Mouse (Mus musculus): Measurements from ENCODE around the gene Lrrc26. TPM values are rescaled to one million over a fixed set of nuclear protein-coding genes. Genes with fewer than 3 reads are reported as not detected.

Gene Lrrc26
- total and polyA plus RNA-seq, 2 experiments from 2014 or later: 0.20 to 1.0 TPM

GRCm38 (mm10) chr2:25264851-25265250 is 24.9 kb upstream of the Lrrc26 start:
- Histone ChIP-seq H3K4me3 (ENCODE audit: low read length) (peak overlapping the region; percentile 60), H3K27ac (peak overlapping the region; percentile 81; the same call in 1 of the 2 replicates), H3K36me3 (ENCODE audit: insufficient read depth, low read length) (peaks cover 13% of the 10 kb centered on the region; the same call in 1 of the 2 replicates), H3K4me2 (ENCODE audit: low read depth, low read length) (peak overlapping the region; percentile 76), H3K27me3 (ENCODE audit: insufficient read depth, low read length) (no peaks in the 10 kb centered on the region), H3K4me1 (ENCODE audit: insufficient read depth, low read length) (peaks cover 44% of the 10 kb centered on the region), H3K9ac (replicated peaks; ENCODE audit: low read length) (peak overlapping the region; percentile 66; the same call in 1 of the 2 replicates), H3K9me3 (ENCODE audit: low read length) (no peaks in the 10 kb centered on the region)
- no peak for DNase-seq (ENCODE audit: low spot score)
- no peak for TF ChIP-seq CTCF (IDR thresholded peaks at IDR 0.05; ENCODE audit: low read depth)
- WGBS: 43% methylated on average over 3 of the region's 3 CpGs
- ATAC-seq: no peak

- Histone ChIP-seq H3K27me3 (ENCODE audit: insufficient read depth, low read length) (no peaks in the 10 kb centered on the region), H3K9ac (replicated peaks; ENCODE audit: low read length) (peak overlapping the region; percentile 21), H3K4me1 (ENCODE audit: insufficient read depth, low read length) (peaks cover 47% of the 10 kb centered on the region), H3K9me3 (ENCODE audit: low read length) (no peaks in the 10 kb centered on the region), H3K4me2 (ENCODE audit: low read depth, low read length) (peak overlapping the region; percentile 76), H3K4me3 (ENCODE audit: low read length) (peak overlapping the region; percentile 60), H3K27ac (peak overlapping the region; percentile 81), H3K36me3 (ENCODE audit: insufficient read depth, low read length) (peaks cover 23% of the 10 kb centered on the region; the same call in 1 of the 2 replicates)
- WGBS: 40% methylated on average over 6 of the region's 6 CpGs
- no peak for TF ChIP-seq CTCF (IDR thresholded peaks at IDR 0.05; ENCODE audit: low read depth)
- peak; percentile 13 for ATAC-seq
- peak; percentile 80 for DNase-seq (ENCODE audit: low spot score)
These were observed 23.6 kb upstream of the Lrrc26 start for GRCm38 (mm10) chr2:25265897-25266656.

DNA sequence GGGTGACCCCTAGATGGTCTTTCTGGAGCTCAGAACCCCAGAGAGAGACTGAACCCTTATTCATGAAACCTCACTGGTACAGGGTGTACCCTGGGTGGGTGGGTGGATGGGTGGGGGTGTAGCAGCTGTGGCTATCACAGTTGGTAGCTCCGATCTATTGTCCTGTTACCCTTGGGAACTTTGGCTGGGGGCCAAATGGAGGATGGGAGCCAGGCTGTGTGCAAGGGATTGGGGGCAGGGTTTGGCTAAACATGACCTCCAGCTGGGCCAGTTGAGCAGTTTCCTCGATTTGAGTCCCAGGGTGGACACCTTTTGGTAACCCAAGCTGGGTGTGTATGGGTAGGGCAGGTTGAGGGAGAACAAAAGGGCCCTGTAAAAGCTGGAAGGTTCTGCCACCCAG is 23.0 kb upstream of the Lrrc26 start:
- Histone ChIP-seq H3K4me1 (ENCODE audit: insufficient read depth, low read length) (peaks cover 53% of the 10 kb centered on the region), H3K27me3 (ENCODE audit: insufficient read depth, low read length) (no peaks in the 10 kb centered on the region), H3K36me3 (ENCODE audit: insufficient read depth, low read length) (peaks cover 23% of the 10 kb centered on the region; the same call in 1 of the 2 replicates), H3K9me3 (ENCODE audit: low read length) (no peaks in the 10 kb centered on the region), H3K27ac (peak overlapping the region; percentile 81), H3K4me3 (ENCODE audit: low read length) (peak overlapping the region; percentile 60), H3K4me2 (ENCODE audit: low read depth, low read length) (peak overlapping the region; percentile 76), H3K9ac (replicated peaks; ENCODE audit: low read length) (peak overlapping the region; percentile 21)
- no peak for TF ChIP-seq CTCF (IDR thresholded peaks at IDR 0.05; ENCODE audit: low read depth)
- 18% methylated on average over 2 of the region's 2 CpGs for WGBS
- DNase-seq (ENCODE audit: low spot score) (peak; percentile 49), ATAC-seq (no peak)

DNA sequence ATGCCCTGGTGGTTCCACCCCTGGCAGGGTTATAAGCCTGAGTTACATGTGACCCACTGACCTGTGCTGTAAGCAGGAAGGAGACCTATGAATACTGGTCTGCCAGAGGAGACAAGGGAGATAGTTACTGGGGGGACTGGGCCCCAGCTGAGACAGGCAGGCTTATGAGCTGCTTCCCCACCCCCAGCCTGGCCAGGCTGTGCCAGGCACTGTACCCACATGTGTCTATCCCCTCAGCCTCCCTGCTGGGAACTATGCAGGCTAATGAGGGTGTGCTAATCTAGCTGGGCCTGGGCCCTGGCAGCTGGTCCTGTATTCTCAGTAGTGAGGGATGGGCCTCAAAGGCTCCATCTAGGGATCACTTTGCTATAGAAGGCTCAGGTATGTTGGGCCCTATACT is 22.5 kb upstream of the Lrrc26 start:
- Histone ChIP-seq H3K9me3 (ENCODE audit: low read length) (no peaks in the 10 kb centered on the region), H3K27me3 (ENCODE audit: insufficient read depth, low read length) (no peaks in the 10 kb centered on the region), H3K4me1 (ENCODE audit: insufficient read depth, low read length) (peaks cover 54% of the 10 kb centered on the region), H3K4me3 (ENCODE audit: low read length) (0 out of 2 replicates have a peak overlapping the region, but pooled peaks have one; percentile 60), H3K9ac (replicated peaks; ENCODE audit: low read length) (no peak overlapping the region), H3K4me2 (ENCODE audit: low read depth, low read length) (peak overlapping the region; percentile 76), H3K27ac (peak overlapping the region; percentile 81), H3K36me3 (ENCODE audit: insufficient read depth, low read length) (peaks cover 23% of the 10 kb centered on the region; the same call in 1 of the 2 replicates)
- no peak for TF ChIP-seq CTCF (IDR thresholded peaks at IDR 0.05; ENCODE audit: low read depth)
- ATAC-seq: no peak
- DNase-seq (ENCODE audit: low spot score): peak; percentile 58

GRCm38 (mm10) chr2:25267746-25268309 is 21.9 kb upstream of the Lrrc26 start:
- DNase-seq (ENCODE audit: low spot score): no peak
- H3K4me2 ChIP-seq (ENCODE audit: low read depth, low read length): peak overlapping the region; percentile 76
- peaks cover 54% of the 10 kb centered on the region for H3K4me1 ChIP-seq (ENCODE audit: insufficient read depth, low read length)
- no peaks in the 10 kb centered on the region for H3K9me3 ChIP-seq (ENCODE audit: low read length)
- H3K9ac ChIP-seq (replicated peaks; ENCODE audit: low read length): no peak overlapping the region
- peaks cover 23% of the 10 kb centered on the region; the same call in 1 of the 2 replicates for H3K36me3 ChIP-seq (ENCODE audit: insufficient read depth, low read length)
- 68% methylated on average over 4 of the region's 4 CpGs for WGBS
- H3K27ac ChIP-seq: peak overlapping the region; percentile 81; the same call in 1 of the 2 replicates
- TF ChIP-seq CTCF (IDR thresholded peaks at IDR 0.05; ENCODE audit: low read depth): no peak
- no peaks in the 10 kb centered on the region for H3K27me3 ChIP-seq (ENCODE audit: insufficient read depth, low read length)
- ATAC-seq: no peak
- H3K4me3 ChIP-seq (ENCODE audit: low read length): no peak overlapping the region

DNA sequence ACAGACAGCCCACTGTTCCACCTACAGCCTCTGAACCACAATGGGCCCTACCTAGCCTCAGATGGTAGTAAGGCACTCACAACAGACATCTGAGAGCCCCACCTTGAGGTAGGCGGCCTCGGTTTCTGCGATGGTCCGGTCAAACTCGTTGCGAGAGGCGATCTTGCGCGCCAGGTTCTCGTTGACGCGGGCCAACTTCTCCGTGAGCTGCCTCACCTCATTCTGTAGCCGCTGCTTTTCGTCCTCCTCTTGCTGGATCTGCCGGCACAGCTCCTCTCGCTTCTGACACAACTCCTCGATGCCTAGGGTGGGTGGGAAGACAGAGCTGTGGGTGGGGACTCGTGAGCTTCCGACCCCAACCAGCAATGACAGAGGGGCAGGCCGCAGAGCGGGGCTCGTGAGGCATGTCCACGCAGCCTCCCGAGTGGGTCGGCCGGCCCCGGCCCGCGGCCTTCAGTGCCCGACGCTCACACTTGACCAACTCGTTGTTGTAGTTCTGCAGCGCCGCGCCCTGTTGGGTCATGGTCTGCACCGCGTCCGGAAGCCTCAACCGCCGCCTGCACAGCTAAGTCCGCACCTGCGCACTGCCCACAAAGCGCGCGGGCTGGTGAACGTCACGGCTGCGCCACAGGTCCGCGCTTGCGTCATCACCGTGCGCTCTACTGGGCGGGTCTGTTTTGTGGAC is 17.7 kb upstream of the Lrrc26 start, which contains the start of the genes Ssna1 and Anapc2:
TSS of gene Ssna1 (minus strand) at position 612 of the 685 bp plus-strand sequence.
TSS of gene Anapc2 (plus strand) at position 652 of the 685 bp plus-strand sequence.
- H3K4me3 ChIP-seq (ENCODE audit: low read length): peak within 1 kb of the TSS; percentile 89
- no peaks in the 10 kb centered on the region for H3K27me3 ChIP-seq (ENCODE audit: insufficient read depth, low read length)
- peak; percentile 96 for ATAC-seq
- H3K9me3 ChIP-seq (ENCODE audit: low read length): no peaks in the 10 kb centered on the region
- DNase-seq (ENCODE audit: low spot score): peak; percentile 99
- 1% methylated on average over 55 of the region's 55 CpGs for WGBS
- H3K4me1 ChIP-seq (ENCODE audit: insufficient read depth, low read length): peaks cover 28% of the 10 kb centered on the region
- peak; percentile 50 for TF ChIP-seq CTCF (IDR thresholded peaks at IDR 0.05; ENCODE audit: low read depth)
- H3K9ac ChIP-seq (replicated peaks; ENCODE audit: low read length): peak within 1 kb of the TSS; percentile 79
- peak within 1 kb of the TSS; percentile 95 for H3K4me2 ChIP-seq (ENCODE audit: low read depth, low read length)
- peaks cover 48% of the 10 kb centered on the region for H3K36me3 ChIP-seq (ENCODE audit: insufficient read depth, low read length)
- peak within 1 kb of the TSS; percentile 87 for H3K27ac ChIP-seq
